Mouse (Mus musculus): ENCODE results near the gene Mylk2. TPM values are rescaled to one million over a fixed set of nuclear protein-coding genes. Genes with fewer than 3 reads are reported as not detected.

Gene Mylk2
- polyA plus RNA-seq (2017; shearing (Covaris generic)) = under 1 TPM in 1 of 2 experiments, not detected in 1; 0.24 TPM

DNA sequence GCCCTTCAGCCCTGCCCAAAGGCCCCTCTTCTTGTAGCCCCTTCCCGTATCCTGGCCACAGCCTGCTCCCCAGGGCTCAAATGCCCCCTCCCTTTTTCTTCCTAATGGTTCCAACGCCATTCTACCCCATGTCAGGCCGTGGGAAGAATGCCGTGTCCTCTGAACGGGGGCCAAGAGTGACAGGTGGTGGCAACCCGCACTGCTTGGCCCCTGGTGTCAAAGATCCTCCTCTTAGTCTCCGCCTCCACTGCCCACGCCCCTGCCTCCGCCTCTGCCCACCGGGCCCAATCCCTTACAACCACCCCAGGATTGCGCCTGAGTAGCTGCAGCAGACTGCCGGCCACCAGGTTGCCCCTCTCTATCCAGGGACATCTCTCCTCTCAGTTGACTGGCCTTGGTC is at the start of gene Mylk2:
TSS of gene Mylk2 (plus strand) at position 322 of the 400 bp plus-strand sequence.

DNA sequence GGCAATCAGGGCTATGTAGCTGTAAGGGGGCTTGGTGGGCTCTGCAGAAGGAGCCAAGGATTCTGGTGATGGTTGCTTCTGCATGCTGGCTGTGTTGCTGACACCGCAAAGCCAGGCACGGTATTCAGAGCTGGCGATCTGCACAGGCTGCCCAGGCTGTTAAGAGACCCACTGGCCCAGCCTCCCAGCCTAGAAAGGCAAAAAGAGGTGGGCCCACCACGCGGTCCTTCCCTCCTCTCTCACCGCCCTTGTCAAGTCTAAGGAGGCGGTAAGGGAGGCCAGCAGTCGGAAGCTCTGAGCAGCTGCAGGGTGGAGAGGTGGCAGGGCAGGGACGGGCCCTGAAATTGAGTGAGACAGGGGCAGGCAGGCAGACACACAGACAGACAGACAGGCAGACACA is 21.9 kb downstream of the Mylk2 start, which contains the start of gene Foxs1:
TSS of gene Foxs1 (minus strand) at position 161 of the 400 bp plus-strand sequence.

DNA sequence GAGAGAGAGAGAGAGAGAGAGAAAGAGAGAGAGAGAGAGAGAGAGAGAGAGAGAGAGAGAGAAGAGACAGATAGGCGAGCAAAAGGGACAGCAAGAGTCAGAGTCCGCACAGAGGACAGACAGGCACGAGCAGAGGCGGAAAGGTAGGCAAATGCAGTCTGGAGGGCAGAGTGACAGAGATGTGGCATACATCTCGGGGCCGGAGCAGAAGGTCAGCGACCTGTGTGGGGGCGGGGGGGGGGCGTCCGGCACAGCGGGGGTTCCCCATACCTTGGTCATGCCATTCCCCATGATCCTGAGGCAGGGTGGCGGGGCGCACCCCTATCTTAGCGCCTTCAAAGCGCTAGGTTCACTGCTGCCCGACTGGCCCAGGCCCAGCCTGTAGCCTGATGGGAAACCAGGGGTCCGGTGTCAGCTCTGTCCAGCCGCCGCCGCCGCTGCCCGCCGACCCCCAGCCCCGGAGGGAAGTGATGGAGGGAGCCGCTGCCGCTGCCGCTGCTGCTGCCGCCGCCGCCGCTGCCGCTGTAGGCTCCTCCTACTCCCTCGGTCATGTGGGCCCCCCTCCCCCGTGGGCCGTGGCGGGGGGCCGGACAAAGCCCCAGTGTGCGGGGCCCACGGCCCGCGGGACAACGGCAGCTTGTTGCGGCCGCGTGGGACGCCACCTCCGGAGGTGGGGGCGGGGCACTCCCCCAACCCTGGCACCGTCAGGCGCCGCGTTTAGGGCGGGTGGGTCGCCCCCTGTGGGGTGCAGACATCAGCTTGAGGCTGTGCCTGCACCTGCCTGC is 40.1 kb downstream of the Mylk2 start, which contains the start of gene Dusp15:
TSS of gene Dusp15 (minus strand) at position 634 of the 785 bp plus-strand sequence.

DNA sequence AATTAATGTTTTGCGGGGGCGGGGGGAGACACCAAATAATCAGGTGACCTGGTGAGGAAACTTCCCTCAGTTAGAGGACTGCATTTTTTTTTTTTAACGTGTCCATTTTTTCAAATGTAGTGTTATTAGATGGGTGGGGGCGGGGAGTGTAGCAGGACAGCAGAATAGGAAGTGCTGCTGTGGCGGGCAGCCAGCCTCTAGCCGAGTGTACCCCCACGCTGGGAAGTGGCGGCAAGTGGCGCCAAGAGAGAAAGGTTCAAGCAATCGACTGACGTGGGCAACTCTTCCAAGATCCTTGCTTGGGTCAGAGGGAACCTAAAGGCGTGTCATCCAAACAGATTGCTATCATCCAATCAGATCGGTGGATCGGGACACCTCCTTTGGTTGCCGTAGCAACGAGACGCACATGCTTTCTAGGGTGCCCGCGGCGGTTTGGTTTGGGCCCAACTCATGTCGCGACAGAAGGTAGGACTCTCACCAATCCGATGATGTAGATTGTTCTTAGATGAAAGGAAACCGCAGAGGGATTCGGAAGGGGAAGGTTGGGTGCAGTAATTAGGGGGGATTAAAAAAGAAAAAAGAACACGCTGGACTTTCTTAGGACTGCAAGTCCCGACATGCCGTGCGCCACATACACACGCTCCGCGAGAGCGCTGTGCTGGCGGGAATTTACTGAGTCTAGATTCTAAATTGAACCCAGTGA is 51.1 kb downstream of the Mylk2 start, which contains the start of gene Ttll9:
TSS of gene Ttll9 (plus strand) at position 395 of the 703 bp plus-strand sequence.

Other genes starting within 250 kb of the Mylk2 start
- 100 to 1,000 TPM; 196 to 218 TPM for gene H13, start 241.9 kb upstream of the Mylk2 start, polyA plus RNA-seq (2017; shearing (Covaris generic))
- 10 to 100 TPM in 1 of 2 experiments, 1 to 10 TPM in 1; 4.9 to 10.2 TPM for gene Mcts2, start 224.3 kb upstream of the Mylk2 start, polyA plus RNA-seq (2017; shearing (Covaris generic))
- gene Id1, start 175.1 kb upstream of the Mylk2 start, polyA plus RNA-seq (2017; shearing (Covaris generic)) = under 1 TPM; 0.40 to 0.46 TPM
- gene Cox4i2, start 157.2 kb upstream of the Mylk2 start, polyA plus RNA-seq (2017; shearing (Covaris generic)) = 1 to 10 TPM in 1 of 2 experiments, under 1 TPM in 1; 0.36 to 1.8 TPM
- 10 to 100 TPM; 39.2 to 67.9 TPM for gene Bcl2l1, start 79.6 kb upstream of the Mylk2 start, polyA plus RNA-seq (2017; shearing (Covaris generic))
- gene Tpx2, start 63.4 kb upstream of the Mylk2 start, polyA plus RNA-seq (2017; shearing (Covaris generic)) = 1 to 10 TPM; 2.2 to 3.7 TPM
- under 1 TPM; 0.52 to 0.65 TPM for gene Foxs1, start 21.9 kb downstream of the Mylk2 start, polyA plus RNA-seq (2017; shearing (Covaris generic))
- gene Dusp15, start 40.3 kb downstream of the Mylk2 start, polyA plus RNA-seq (2017; shearing (Covaris generic)) = under 1 TPM in 1 of 2 experiments, not detected in 1; 0.60 TPM
- gene Ttll9, start 51.1 kb downstream of the Mylk2 start, polyA plus RNA-seq (2017; shearing (Covaris generic)) = 1 to 10 TPM in 1 of 2 experiments, under 1 TPM in 1; 0.71 to 1.8 TPM
- gene Pdrg1, start 104.1 kb downstream of the Mylk2 start, polyA plus RNA-seq (2017; shearing (Covaris generic)) = 100 to 1,000 TPM; 159 to 166 TPM
- under 1 TPM in 1 of 2 experiments, not detected in 1; 0.21 TPM for gene Xkr7, start 120.5 kb downstream of the Mylk2 start, polyA plus RNA-seq (2017; shearing (Covaris generic))
- gene Ccm2l, start 154.6 kb downstream of the Mylk2 start, polyA plus RNA-seq (2017; shearing (Covaris generic)) = not detected
- gene Hck, start 197.1 kb downstream of the Mylk2 start, polyA plus RNA-seq (2017; shearing (Covaris generic)) = 1 to 10 TPM in 1 of 2 experiments, under 1 TPM in 1; 0.43 to 3.5 TPM
- gene Tm9sf4, start 250.0 kb downstream of the Mylk2 start, polyA plus RNA-seq (2017; shearing (Covaris generic)) = 10 to 100 TPM; 38.2 to 56.3 TPM